Mouse (Mus musculus): ENCODE data around the gene Gm3233. TPM values are rescaled to one million over a fixed set of nuclear protein-coding genes. Genes with fewer than 3 reads are reported as not detected.
"Not testable (repeated sequence)": the region's sequence is repeated elsewhere in the genome, so short reads cannot be mapped to it uniquely, and the experiment has no call there.

The Gm3233 gene
- polyA plus RNA-seq (2015; fragmentation: Nextera tagmentation; extraction: Ambion mirVana) = not detected in 2 replicates

DNA sequence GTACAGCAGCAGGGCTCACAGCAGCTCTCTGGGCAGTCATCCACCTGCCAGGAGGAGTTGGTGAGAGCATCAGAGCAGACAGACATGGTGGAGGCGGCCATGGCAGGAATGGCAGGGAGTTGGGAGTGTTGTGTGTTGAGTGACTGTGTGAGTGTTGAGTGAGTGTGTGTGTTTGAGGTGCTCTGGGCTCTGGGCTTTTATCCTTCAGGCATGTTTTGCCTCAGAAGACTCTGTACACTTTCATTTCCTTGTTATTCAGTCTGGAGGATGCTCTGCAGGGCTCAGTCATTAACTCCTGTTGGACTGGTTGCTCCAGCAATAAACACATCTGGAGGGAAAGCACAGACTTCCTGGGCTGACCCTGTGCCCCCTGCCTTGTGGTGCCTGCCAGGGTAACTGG is at the start of gene Gm3233:
Gm3233 (minus strand) TSS at position 101 of the 400 bp plus-strand sequence.
- H3K4me2 ChIP-seq (replicated peaks; ENCODE audit: low read depth, low read length); H3K9ac ChIP-seq (replicated peaks; ENCODE audit: low read length); H3K36me3 ChIP-seq (ENCODE audit: insufficient read depth, low read length); H3K27ac ChIP-seq (ENCODE audit: low read length); H3K27me3 ChIP-seq (ENCODE audit: insufficient read depth, low read length); H3K9me3 ChIP-seq (ENCODE audit: low read length); H3K4me3 ChIP-seq (ENCODE audit: low read length); ATAC-seq (ENCODE audit: low FRiP score, low TSS enrichment); H3K4me1 ChIP-seq (ENCODE audit: insufficient read depth, low read length): not testable (repeated sequence)
- no CpG with 5 or more reads among the region's 1 CpGs for WGBS

DNA sequence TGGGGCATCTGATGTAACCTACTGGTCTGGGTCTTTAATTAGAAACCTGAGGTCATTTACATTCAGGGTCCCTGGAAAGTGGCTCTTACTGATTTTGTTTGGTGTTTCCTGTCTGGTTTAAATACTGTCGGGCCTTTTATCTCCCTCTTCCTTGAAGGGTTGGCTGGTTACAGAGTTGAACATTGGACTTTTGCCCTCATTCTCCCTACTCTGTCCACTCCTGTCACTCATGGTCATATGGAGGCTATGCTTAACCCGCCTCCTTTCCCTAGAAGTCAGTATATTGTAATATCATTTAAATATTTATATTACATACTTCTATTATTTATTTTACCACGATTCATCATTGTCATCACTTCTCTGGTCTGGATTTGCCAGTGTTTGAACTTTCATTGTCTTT is 44.6 kb upstream of the Gm3233 start:
- Histone ChIP-seq H3K9me3 (ENCODE audit: low read length) (no peaks in the 10 kb centered on the region), H3K4me2 (replicated peaks; ENCODE audit: low read depth, low read length) (no peak overlapping the region), H3K27me3 (ENCODE audit: insufficient read depth, low read length) (no peaks in the 10 kb centered on the region), H3K27ac (ENCODE audit: low read length) (no peak overlapping the region), H3K4me3 (ENCODE audit: low read length) (no peak overlapping the region), H3K36me3 (ENCODE audit: insufficient read depth, low read length) (no peaks in the 10 kb centered on the region), H3K9ac (replicated peaks; ENCODE audit: low read length) (no peak overlapping the region), H3K4me1 (ENCODE audit: insufficient read depth, low read length) (no peaks in the 10 kb centered on the region)
- 82% methylated on average over 3 of the region's 3 CpGs for WGBS
- ATAC-seq (ENCODE audit: low FRiP score, low TSS enrichment) = no peak

DNA sequence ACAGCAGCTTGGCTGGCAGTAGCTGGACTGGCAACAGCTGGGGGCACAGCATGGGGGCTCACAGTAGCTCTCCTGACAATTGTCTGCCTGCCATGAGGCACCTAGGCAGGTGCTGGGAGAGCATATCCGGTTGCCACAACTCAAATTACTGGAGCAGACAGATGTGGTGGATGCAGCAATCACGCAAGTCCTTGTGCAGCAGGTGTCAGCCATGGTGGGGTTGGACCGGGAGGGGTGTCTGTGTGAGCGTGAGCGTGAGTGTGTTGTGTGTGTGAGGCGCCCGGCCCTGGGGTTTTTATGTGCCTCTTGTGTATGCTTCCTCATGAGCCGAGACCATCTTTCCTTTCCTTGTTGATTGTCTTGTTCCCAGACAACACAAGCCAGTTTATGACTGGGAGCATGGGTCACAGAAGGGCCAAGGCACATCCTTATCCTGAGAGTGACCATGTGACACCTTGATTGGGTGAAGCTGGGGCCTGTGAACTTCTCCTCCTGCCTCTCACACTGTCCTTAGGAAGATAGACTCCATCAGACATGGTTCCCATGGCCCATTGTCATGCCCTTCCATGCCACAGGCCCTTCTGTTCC is 39.5 kb upstream of the Gm3233 start, which contains the start of gene Gm19668:
Gm19668 (minus strand) TSS at position 213 of the 588 bp plus-strand sequence.
- no peak within 1 kb of the TSS for H3K27ac ChIP-seq (ENCODE audit: low read length)
- no peaks in the 10 kb centered on the region for H3K4me1 ChIP-seq (ENCODE audit: insufficient read depth, low read length)
- no peaks in the 10 kb centered on the region for H3K9me3 ChIP-seq (ENCODE audit: low read length)
- no peaks in the 10 kb centered on the region for H3K36me3 ChIP-seq (ENCODE audit: insufficient read depth, low read length)
- WGBS = 47% methylated on average over 8 of the region's 8 CpGs
- no peak within 1 kb of the TSS for H3K4me2 ChIP-seq (replicated peaks; ENCODE audit: low read depth, low read length)
- no peak within 1 kb of the TSS for H3K9ac ChIP-seq (replicated peaks; ENCODE audit: low read length)
- no peak for ATAC-seq (ENCODE audit: low FRiP score, low TSS enrichment)
- H3K4me3 ChIP-seq (ENCODE audit: low read length) = no peak within 1 kb of the TSS
- no peaks in the 10 kb centered on the region for H3K27me3 ChIP-seq (ENCODE audit: insufficient read depth, low read length)

DNA sequence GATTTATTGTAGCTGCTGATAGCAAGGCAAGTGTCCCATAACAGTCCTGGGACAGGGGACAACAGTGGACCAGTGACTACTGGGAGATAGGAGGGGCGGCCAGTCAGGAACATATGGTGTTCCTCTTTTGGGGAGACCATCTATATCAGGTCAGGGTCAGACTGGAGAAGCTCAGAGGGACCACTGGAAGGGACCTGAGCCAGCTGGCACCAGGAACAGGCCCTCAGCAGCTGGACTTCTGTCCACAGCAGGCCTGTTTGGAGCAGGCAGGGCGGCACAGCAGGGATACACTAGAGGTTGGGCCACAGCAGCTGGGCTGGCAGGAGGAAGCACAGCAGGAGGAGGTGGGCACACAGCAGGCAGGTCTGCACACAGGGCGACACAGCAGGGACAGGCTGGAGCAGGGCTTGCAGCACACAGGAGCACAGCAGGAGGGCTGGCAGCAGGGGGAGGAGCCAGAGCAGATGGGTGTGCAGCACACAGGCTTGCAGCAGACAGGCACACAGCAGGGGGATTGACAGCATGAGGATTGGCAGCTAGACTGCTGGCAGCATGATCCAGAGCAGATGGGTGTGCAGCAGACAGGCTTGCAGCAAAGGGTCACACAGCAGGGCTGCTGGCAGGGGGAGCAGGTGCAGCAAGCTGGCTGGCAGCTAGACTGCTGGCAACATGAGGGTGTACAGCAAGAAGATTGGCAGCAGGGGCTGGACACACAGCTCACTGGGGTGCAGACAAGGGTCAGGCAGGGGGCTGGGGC is 38.9 kb upstream of the Gm3233 start:
- not testable (repeated sequence) for H3K27me3 ChIP-seq (ENCODE audit: insufficient read depth, low read length); H3K27ac ChIP-seq (ENCODE audit: low read length); H3K4me3 ChIP-seq (ENCODE audit: low read length); H3K9me3 ChIP-seq (ENCODE audit: low read length); H3K36me3 ChIP-seq (ENCODE audit: insufficient read depth, low read length); H3K9ac ChIP-seq (replicated peaks; ENCODE audit: low read length); H3K4me2 ChIP-seq (replicated peaks; ENCODE audit: low read depth, low read length); ATAC-seq (ENCODE audit: low FRiP score, low TSS enrichment); H3K4me1 ChIP-seq (ENCODE audit: insufficient read depth, low read length)
- WGBS = 51% methylated on average over 3 of the region's 3 CpGs

DNA sequence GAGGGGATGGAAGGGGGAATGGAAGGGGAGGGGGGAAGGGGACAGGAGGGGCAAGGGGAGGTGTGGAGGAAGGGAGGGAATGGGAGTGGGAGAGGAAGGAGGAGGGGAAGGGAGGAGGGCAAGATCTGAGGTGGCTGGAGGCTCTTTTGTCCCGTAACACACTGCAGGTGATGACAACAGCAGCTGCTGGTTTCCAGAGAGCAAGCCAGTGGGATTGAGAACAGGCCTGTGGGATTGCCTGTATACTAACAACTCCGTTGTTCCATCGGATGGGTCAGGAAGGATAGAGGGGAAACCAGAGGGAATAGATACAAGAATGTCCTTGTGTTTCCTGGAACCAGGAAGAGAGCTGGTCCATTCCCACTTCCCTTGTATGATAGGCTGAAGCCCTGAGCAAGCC is 38.2 kb upstream of the Gm3233 start:
- H3K4me3 ChIP-seq (ENCODE audit: low read length) = no peak overlapping the region
- no peaks in the 10 kb centered on the region for H3K4me1 ChIP-seq (ENCODE audit: insufficient read depth, low read length)
- ATAC-seq (ENCODE audit: low FRiP score, low TSS enrichment) = no peak
- H3K4me2 ChIP-seq (replicated peaks; ENCODE audit: low read depth, low read length) = no peak overlapping the region
- no peaks in the 10 kb centered on the region for H3K9me3 ChIP-seq (ENCODE audit: low read length)
- H3K27me3 ChIP-seq (ENCODE audit: insufficient read depth, low read length) = no peaks in the 10 kb centered on the region
- no peaks in the 10 kb centered on the region for H3K36me3 ChIP-seq (ENCODE audit: insufficient read depth, low read length)
- WGBS = 21% methylated on average over 3 of the region's 3 CpGs
- no peak overlapping the region for H3K27ac ChIP-seq (ENCODE audit: low read length)
- H3K9ac ChIP-seq (replicated peaks; ENCODE audit: low read length) = no peak overlapping the region

DNA sequence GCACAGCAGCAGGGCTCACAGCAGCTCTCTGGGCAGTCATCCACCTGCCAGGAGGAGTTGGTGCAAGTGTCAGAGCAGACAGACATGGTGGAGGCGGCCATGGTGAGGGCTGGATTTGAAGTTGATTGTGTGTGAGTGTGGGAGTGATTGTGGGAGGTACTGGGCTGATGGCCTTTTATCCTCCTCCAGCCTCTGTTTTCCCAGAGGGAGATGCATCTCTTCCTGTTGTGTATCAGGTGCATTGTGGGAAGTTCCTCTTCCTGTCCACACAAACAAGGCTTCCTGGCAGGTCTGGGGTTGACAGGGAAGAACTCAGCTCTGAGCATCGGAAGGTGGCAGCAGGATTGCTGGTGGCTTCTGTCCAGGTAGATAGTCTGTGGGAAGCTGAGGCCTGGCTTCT is 35.5 kb upstream of the Gm3233 start, which contains the start of gene Gm9639:
Gm9639 (minus strand) TSS at position 101 of the 400 bp plus-strand sequence.
- H3K9me3 ChIP-seq (ENCODE audit: low read length) = no peaks in the 10 kb centered on the region
- WGBS = 59% methylated on average over 1 of the region's 2 CpGs
- ATAC-seq (ENCODE audit: low FRiP score, low TSS enrichment) = no peak

DNA sequence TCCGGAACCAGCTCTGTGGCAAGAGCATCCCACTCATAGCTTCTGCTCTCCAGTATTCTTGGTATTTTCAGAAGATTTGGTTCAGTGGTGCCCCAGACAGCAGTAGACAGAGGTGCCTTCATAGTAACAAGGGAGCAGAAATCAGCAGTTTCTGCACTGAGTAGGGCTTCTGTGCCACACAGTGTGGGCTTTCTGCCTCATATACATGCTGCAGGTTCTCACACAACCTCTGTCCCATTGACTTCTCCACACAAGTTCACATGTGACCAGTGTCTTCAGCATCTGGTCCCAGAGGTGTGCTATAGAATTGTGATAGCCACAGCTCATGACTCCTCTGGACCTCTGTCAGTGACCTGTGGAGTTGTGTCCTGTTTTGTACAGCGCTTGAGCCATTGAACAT is 29.1 kb upstream of the Gm3233 start:
- no peak overlapping the region for H3K27ac ChIP-seq (ENCODE audit: low read length)
- H3K36me3 ChIP-seq (ENCODE audit: insufficient read depth, low read length) = no peaks in the 10 kb centered on the region
- no peak overlapping the region for H3K4me2 ChIP-seq (replicated peaks; ENCODE audit: low read depth, low read length)
- H3K9me3 ChIP-seq (ENCODE audit: low read length) = no peaks in the 10 kb centered on the region
- WGBS = 45% methylated on average over 2 of the region's 2 CpGs
- H3K27me3 ChIP-seq (ENCODE audit: insufficient read depth, low read length) = no peaks in the 10 kb centered on the region
- no peaks in the 10 kb centered on the region for H3K4me1 ChIP-seq (ENCODE audit: insufficient read depth, low read length)
- H3K9ac ChIP-seq (replicated peaks; ENCODE audit: low read length) = no peak overlapping the region
- ATAC-seq (ENCODE audit: low FRiP score, low TSS enrichment) = no peak
- no peak overlapping the region for H3K4me3 ChIP-seq (ENCODE audit: low read length)

More for the DNA sequence above, 35.5 kb upstream of the Gm3233 start, which contains the start of gene Gm9639:
- no peak within 1 kb of the TSS for H3K4me2 ChIP-seq (replicated peaks; ENCODE audit: low read depth, low read length)
- H3K4me1 ChIP-seq (ENCODE audit: insufficient read depth, low read length) = no peaks in the 10 kb centered on the region
- H3K27ac ChIP-seq (ENCODE audit: low read length) = no peak within 1 kb of the TSS
- H3K27me3 ChIP-seq (ENCODE audit: insufficient read depth, low read length) = no peaks in the 10 kb centered on the region
- H3K36me3 ChIP-seq (ENCODE audit: insufficient read depth, low read length) = no peaks in the 10 kb centered on the region
- H3K4me3 ChIP-seq (ENCODE audit: low read length) = no peak within 1 kb of the TSS
- H3K9ac ChIP-seq (replicated peaks; ENCODE audit: low read length) = no peak within 1 kb of the TSS

DNA sequence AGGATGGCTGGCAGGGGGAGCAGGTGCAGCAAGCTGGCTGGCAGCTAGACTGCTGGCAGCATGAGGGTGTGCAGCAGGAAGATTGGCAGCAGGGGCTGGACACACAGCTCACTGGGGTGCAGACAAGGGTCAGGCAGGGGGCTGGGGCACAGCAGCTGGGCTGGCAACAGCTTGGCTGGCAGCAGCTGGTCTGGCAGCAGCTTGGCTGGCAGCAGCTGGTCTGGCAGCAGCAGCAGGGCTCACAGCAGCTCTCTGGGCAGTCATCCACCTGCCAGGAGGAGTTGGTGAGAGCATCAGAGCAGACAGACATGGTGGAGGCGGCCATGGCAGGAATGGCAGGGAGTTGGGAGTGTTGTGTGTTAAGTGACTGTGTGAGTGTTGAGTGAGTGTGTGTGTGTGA is 28.4 kb upstream of the Gm3233 start, which contains the start of gene Gm7137:
Gm7137 (minus strand) TSS at position 325 of the 400 bp plus-strand sequence.
- not testable (repeated sequence) for H3K27me3 ChIP-seq (ENCODE audit: insufficient read depth, low read length); H3K27ac ChIP-seq (ENCODE audit: low read length); H3K4me3 ChIP-seq (ENCODE audit: low read length); ATAC-seq (ENCODE audit: low FRiP score, low TSS enrichment); H3K4me1 ChIP-seq (ENCODE audit: insufficient read depth, low read length); H3K9me3 ChIP-seq (ENCODE audit: low read length); H3K36me3 ChIP-seq (ENCODE audit: insufficient read depth, low read length); H3K4me2 ChIP-seq (replicated peaks; ENCODE audit: low read depth, low read length); H3K9ac ChIP-seq (replicated peaks; ENCODE audit: low read length)
- WGBS = no CpG with 5 or more reads among the region's 1 CpGs

DNA sequence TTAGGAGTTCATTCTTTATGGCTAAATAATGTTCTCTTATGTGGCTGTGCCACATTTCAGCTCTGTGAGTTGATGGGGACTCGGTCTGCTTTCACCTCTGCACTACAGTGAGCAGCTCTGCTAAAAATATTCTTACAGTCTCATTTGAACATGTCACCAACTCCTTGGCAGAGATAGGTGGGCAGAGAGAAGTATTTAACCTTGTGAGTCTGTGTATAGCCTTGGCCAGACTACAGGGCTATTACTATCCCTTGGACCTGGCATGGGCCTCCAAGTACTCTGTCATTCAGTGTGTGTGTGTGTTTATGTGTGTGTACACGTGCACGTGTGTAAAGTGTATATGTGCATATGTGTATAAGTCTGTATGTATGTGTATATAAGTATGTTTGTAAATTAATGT is 23.9 kb upstream of the Gm3233 start:
- H3K4me2 ChIP-seq (replicated peaks; ENCODE audit: low read depth, low read length); H3K36me3 ChIP-seq (ENCODE audit: insufficient read depth, low read length); ATAC-seq (ENCODE audit: low FRiP score, low TSS enrichment); H3K9me3 ChIP-seq (ENCODE audit: low read length); H3K27me3 ChIP-seq (ENCODE audit: insufficient read depth, low read length); H3K4me1 ChIP-seq (ENCODE audit: insufficient read depth, low read length); H3K4me3 ChIP-seq (ENCODE audit: low read length); H3K27ac ChIP-seq (ENCODE audit: low read length); H3K9ac ChIP-seq (replicated peaks; ENCODE audit: low read length): not testable (repeated sequence)
- 80% methylated on average over 1 of the region's 3 CpGs for WGBS

DNA sequence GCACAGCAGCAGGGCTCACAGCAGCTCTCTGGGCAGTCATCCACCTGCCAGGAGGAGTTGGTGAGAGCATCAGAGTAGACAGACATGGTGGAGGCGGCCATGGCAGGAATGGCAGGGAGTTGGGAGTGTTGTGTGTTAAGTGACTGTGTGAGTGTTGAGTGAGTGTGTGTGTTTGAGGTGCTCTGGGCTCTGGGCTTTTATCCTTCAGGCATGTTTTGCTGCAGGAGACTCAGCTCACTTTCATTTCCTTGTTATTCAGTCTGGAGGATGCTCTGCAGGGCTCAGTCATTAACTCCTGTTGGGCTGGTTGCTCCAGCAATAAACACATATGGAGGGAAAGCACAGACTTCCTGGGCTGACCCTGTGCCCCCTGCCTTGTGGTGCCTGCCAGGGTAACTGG is 23.0 kb upstream of the Gm3233 start, which contains the start of gene Gm3250:
Gm3250 (minus strand) TSS at position 101 of the 400 bp plus-strand sequence.
- WGBS = 75% methylated on average over 1 of the region's 1 CpGs
- not testable (repeated sequence) for ATAC-seq (ENCODE audit: low FRiP score, low TSS enrichment); H3K9ac ChIP-seq (replicated peaks; ENCODE audit: low read length); H3K9me3 ChIP-seq (ENCODE audit: low read length); H3K4me3 ChIP-seq (ENCODE audit: low read length); H3K4me1 ChIP-seq (ENCODE audit: insufficient read depth, low read length); H3K27me3 ChIP-seq (ENCODE audit: insufficient read depth, low read length); H3K27ac ChIP-seq (ENCODE audit: low read length); H3K36me3 ChIP-seq (ENCODE audit: insufficient read depth, low read length); H3K4me2 ChIP-seq (replicated peaks; ENCODE audit: low read depth, low read length)
